Mouse (Mus musculus) olfactory bulb, adult 2 months (tissue): ENCODE measurements around the gene AI467606. TPM values are rescaled to one million over a fixed set of nuclear protein-coding genes. Genes with fewer than 3 reads are reported as not detected.

ENCODE experiments used
- H3K27ac ChIP-seq: fragments of 200-500 bp; 2 replicates; pipeline ENCODE4 v1.5.1; 2012; ENCODE audit warnings: low read depth, low read length; ENCODE audit not compliant: insufficient read depth
- H3K4me1 ChIP-seq: fragments of 200-500 bp; 2 replicates; pipeline ENCODE4 v1.6.1; 2012; ENCODE audit warnings: low read length; ENCODE audit not compliant: control insufficient read depth, insufficient read depth
- H3K4me3 ChIP-seq: fragments of 200-500 bp; 2 replicates; pipeline ENCODE4 v1.5.1; 2012; ENCODE audit warnings: mild to moderate bottlenecking, low read depth, low read length, moderate library complexity; ENCODE audit not compliant: insufficient read depth
- CTCF ChIP-seq: fragments of 200-500 bp; IDR thresholded peaks from 2 replicates; pipeline ENCODE4 v1.5.1; 2012; ENCODE audit warnings: low read depth, mild to moderate bottlenecking, low read length, moderate library complexity; ENCODE audit not compliant: insufficient read depth
- POLR2A ChIP-seq: fragments of 200-500 bp; IDR thresholded peaks from 2 replicates; pipeline ENCODE4 v1.6.1; 2012; ENCODE audit warnings: mild to moderate bottlenecking, low read depth, low read length, moderate library complexity; ENCODE audit not compliant: insufficient read depth
- WGBS: fragments of 180-500 bp; shearing (Covaris S2); methylation state at CpG from one replicate; pipeline ENCODE4 v1.1.7; 2018; 5-methylcytosine and 5-hydroxymethylcytosine counted together
- polyA plus RNA-seq: library from polyadenylated mRNA; stranded (reverse); fragments of >200 nt; gene quantifications from 2 replicates; pipeline ENCODE4 v1.2.4, GENCODE M21; 2012; ENCODE audit warnings: low replicate concordance; ENCODE audit not compliant: missing spikeins, insufficient read depth, insufficient read length

The AI467606 gene
- polyA plus RNA-seq, 1 experiment, result not detected

- 14% methylated on average over 17 of the region's 17 CpGs for WGBS
- peak overlapping the region; percentile 58; the same call in 1 of the 2 replicates for H3K27ac ChIP-seq
Observed at GRCm38 (mm10) chr7:127104560-127105332, 13.6 kb downstream of the AI467606 start.

DNA sequence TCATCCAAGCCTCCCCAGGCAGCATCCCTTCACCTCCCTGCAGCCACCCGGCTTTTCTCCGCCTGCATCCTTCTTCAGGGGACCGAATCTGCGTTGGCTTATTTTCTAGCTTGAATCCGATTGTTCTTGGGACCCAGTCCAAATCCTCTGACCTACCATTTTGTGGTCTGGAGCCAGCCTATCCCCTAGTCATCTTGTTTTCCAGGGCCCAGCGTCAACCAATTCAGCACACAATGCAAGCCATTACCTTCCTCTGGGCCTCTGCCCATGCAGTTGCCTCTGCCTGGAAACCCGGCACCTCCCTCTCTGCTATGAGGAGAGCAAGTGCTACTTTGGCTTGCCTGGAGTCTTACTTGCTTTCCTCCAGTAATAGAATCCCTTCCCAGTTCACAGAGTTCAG lies 14.4 kb downstream of the AI467606 start:
- TF ChIP-seq CTCF, result no peak
- TF ChIP-seq POLR2A, result no peak
- WGBS, result 54% methylated on average over 7 of the region's 7 CpGs
- Histone ChIP-seq H3K4me3 (no peak overlapping the region), H3K4me1 (peaks cover 8% of the 10 kb centered on the region), H3K27ac (no peak overlapping the region)

More at GRCm38 (mm10) chr7:127104560-127105332, 13.6 kb downstream of the AI467606 start:
- Histone ChIP-seq H3K4me1 (peaks cover 6% of the 10 kb centered on the region), H3K4me3 (peak overlapping the region; percentile 42)
- TF ChIP-seq POLR2A (no peak), CTCF (peak; percentile 47)

DNA sequence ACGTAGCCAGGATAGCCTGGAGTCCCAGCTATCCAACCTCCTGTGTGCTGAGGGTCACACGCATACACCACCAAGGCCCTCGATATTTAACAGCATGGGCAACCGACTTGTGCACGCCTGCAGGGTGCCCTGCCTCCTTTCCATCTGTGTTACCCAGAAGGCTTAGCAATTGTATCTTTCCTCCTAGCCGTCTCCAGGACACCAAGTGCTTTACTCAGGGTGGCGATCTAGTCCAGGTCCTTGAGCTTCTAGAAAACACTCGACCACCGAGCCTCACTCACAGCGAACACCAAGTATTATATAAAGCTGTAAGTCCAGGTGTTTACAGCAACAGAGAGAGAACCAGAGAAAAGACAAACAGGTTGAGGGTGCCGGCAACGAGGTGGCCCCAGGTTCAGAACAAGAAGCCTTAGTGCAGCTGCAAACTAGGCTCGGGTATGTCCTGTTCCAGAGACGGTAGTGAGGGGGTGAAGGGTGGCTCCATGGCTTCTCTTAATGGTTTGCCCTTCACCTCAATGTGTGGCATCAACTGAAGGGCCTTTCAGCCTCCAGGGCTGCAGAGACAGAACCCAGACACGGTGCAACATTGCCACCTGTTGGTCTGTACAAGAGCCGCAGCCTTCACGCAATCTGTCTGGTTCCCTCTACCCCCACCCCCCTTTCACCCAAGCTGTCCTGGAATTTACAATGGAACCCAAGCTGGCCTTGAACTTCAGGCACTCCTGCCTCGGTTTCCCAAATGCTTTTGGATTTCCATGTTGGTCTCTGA lies 19.3 kb downstream of the AI467606 start:
- 37% methylated on average over 18 of the region's 18 CpGs for WGBS
- H3K27ac ChIP-seq, result no peak overlapping the region
- no peak overlapping the region for H3K4me3 ChIP-seq
- TF ChIP-seq POLR2A (no peak), CTCF (peak; percentile 53; the same call in 1 of the 2 replicates)
- H3K4me1 ChIP-seq, result peaks cover 9% of the 10 kb centered on the region

DNA sequence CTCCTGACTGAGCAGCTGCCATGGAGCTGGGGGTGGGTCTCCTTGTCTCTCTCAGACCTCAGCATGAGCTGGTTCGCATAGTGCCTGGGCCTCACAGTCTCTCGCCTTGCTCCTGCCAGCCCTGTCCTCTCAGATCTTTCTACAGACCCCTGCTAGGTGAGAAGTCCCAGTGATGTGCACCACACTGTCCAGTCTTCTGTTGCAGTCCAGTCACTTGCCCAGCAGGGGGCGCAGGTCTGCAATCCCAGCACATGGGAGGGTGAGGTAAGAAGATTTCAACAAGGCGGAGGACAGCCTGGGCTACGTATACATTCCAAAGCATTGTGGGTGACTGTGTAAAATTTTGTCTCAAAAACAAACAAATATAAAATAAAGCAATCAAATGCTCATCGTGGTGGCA lies 20.3 kb downstream of the AI467606 start:
- H3K4me1 ChIP-seq, result peaks cover 16% of the 10 kb centered on the region
- whole genome bisulfite sequencing, result 55% methylated on average over 5 of the region's 6 CpGs
- H3K4me3 ChIP-seq, result no peak overlapping the region
- no peak overlapping the region for H3K27ac ChIP-seq
- no peak for TF ChIP-seq CTCF

- TF ChIP-seq CTCF (no peak), POLR2A (no peak)
- Histone ChIP-seq H3K4me3 (no peak overlapping the region), H3K4me1 (peaks cover 18% of the 10 kb centered on the region), H3K27ac (no peak overlapping the region)
- 63% methylated on average over 12 of the region's 12 CpGs for WGBS
Observed at GRCm38 (mm10) chr7:127112251-127112841, 21.2 kb downstream of the AI467606 start.

GRCm38 (mm10) chr7:127112921-127113597 lies 21.9 kb downstream of the AI467606 start:
- H3K4me1 ChIP-seq, result peaks cover 22% of the 10 kb centered on the region
- TF ChIP-seq CTCF (no peak), POLR2A (no peak)
- no peak overlapping the region for H3K27ac ChIP-seq
- H3K4me3 ChIP-seq, result no peak overlapping the region
- WGBS, result 37% methylated on average over 9 of the region's 9 CpGs

DNA sequence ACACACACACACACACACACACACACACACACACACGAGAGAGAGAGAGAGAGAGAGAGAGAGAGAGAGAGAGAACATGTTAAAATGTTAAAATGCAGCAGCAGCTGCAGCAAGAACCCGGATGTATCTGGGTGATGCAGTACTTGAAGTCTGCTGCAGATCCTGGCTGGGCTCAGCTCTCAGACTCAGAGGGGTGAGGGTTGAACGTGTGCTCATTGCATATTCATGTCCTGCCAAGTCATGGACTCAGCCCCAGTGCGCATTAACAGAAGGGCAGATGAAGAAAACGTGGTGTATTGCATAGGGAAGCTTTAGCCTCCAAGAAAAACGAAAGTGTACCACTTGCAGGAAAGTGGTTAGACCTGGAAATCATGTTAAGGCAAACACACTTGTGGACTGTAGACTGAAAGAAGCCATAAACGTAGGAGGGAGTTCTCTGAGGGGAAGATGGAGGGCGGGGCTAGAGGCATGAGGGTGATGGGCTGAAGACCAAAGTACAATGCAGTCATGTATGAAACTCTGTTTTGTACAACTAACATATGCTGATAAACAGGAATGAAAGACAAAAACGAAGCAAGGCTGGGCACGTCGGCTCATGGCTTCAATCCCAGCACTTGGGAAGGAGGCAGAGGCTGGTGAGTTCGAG lies 22.6 kb downstream of the AI467606 start:
- 42% methylated on average over 12 of the region's 12 CpGs for WGBS
- TF ChIP-seq CTCF (no peak), POLR2A (no peak)
- Histone ChIP-seq H3K4me3 (no peak overlapping the region), H3K27ac (no peak overlapping the region), H3K4me1 (peaks cover 25% of the 10 kb centered on the region)

DNA sequence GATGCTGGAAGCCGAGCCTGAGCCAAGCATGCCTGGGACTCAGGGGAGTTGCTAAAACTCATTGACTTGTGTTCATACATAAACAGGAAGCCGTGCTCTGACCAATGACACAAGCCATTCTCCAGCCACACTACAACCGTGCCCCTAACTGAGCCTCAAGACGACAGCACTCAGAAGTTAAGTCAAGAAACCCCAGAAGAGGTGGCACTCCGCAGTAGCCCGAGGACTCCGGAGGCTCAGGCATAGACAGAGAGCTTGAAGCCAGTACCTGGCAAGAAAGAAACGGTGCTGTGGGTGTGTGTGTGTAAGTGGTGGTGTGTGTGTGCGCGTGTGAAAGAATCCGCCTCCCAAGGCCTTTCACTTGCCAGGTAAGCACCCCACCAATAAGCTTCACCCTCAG lies 23.8 kb downstream of the AI467606 start:
- Histone ChIP-seq H3K4me3 (no peak overlapping the region), H3K27ac (no peak overlapping the region), H3K4me1 (peaks cover 25% of the 10 kb centered on the region)
- TF ChIP-seq CTCF, result no peak
- TF ChIP-seq POLR2A, result no peak
- 90% methylated on average over 11 of the region's 11 CpGs for WGBS
